Mouse (Mus musculus) G1E (cell line): ENCODE data around the gene Ybx1. TPM values are rescaled to one million over a fixed set of nuclear protein-coding genes. Genes with fewer than 3 reads are reported as not detected.
A peak's percentile ranks its signal among the peaks of the same experiment; 100 is the strongest.

Experiments used
- ATAC-seq: 2 replicates; pipeline ENCODE4 v1.8.0; 2016; ENCODE audit warnings: mild to moderate bottlenecking; ENCODE audit not compliant: insufficient number of reproducible peaks, poor library complexity, low FRiP score, severe bottlenecking; ENCODE audit errors: extremely low read depth
- DNase-seq: peaks from one replicate; pipeline ENCODE4 v3.0.0; 2012; ENCODE audit warnings: low spot score
- H3K27me3 ChIP-seq: 2 replicates; pipeline ENCODE4 v1.6.1; 2012; ENCODE audit warnings: mild to moderate bottlenecking, low read length, inconsistent platforms; ENCODE audit not compliant: insufficient read depth
- H3K36me3 ChIP-seq: replicated peaks from 2 replicates; pipeline ENCODE3; 2012; ENCODE audit warnings: mild to moderate bottlenecking, inconsistent platforms
- H3K4me1 ChIP-seq: 2 replicates; pipeline ENCODE4 v1.6.1; 2012; ENCODE audit warnings: low read depth, low read length, inconsistent platforms, mixed read lengths; ENCODE audit not compliant: insufficient read depth
- H3K4me3 ChIP-seq: 2 replicates; pipeline ENCODE4 v1.5.1; 2012; ENCODE audit warnings: low read depth, mild to moderate bottlenecking, inconsistent platforms, low read length, moderate library complexity, mixed read lengths
- H3K9me3 ChIP-seq: replicated peaks from 2 replicates; pipeline ENCODE4 v1.6.1; 2012; ENCODE audit warnings: inconsistent platforms
- CTCF ChIP-seq: IDR thresholded peaks from 2 replicates; pipeline ENCODE4 v1.5.1; 2012; ENCODE audit warnings: low read depth, low read length, inconsistent platforms, mixed read lengths
- GATA1 ChIP-seq: IDR thresholded peaks from 2 replicates; pipeline ENCODE4 v1.6.1; 2012; ENCODE audit warnings: borderline replicate concordance, low read length, inconsistent platforms, mixed read lengths
- GATA2 ChIP-seq: IDR thresholded peaks from 2 replicates; pipeline ENCODE4 v1.6.1; 2012; ENCODE audit warnings: low read depth, low read length, inconsistent platforms, borderline replicate concordance
- POLR2AphosphoS5 ChIP-seq: IDR thresholded peaks from 2 replicates; pipeline ENCODE4 v1.6.1; 2012; ENCODE audit warnings: low read depth, low read length, inconsistent platforms; ENCODE audit not compliant: insufficient replicate concordance
- TAL1 ChIP-seq: conservative IDR thresholded peaks from 2 replicates; pipeline ENCODE4 v1.6.1; 2012; ENCODE audit warnings: low read depth, low read length, inconsistent platforms, mixed read lengths
- polyA plus RNA-seq: library from polyadenylated mRNA; stranded (reverse); fragments of >175 nt; gene quantifications from 2 replicates; pipeline ENCODE4 v1.2.3, GENCODE M21; 2012
- total RNA-seq, 2 experiments: library from RNA; stranded (forward) in 1 of 2; stranded (reverse) in 1 of 2; fragments of 200-1000 nt in 1 of 2; fragments of >200 nt in 1 of 2; fragmentation: Nextera tagmentation in 1 of 2; gene quantifications; 2 replicates each; pipeline ENCODE4 v1.2.3; 2014 to 2017

Ybx1 gene
- total and polyA plus RNA-seq, 3 experiments, result 1,332 to 2,579 (median 2,303) TPM

GRCm38 (mm10) chr4:119241664-119242063 is 52.7 kb downstream of the Ybx1 start:
- ATAC-seq, result no peak
- H3K36me3 ChIP-seq, result peaks cover 84% of the 10 kb centered on the region
- peaks cover 5% of the 10 kb centered on the region; the same call in 1 of the 2 replicates for H3K4me1 ChIP-seq
- TF ChIP-seq POLR2AphosphoS5, result no peak
- TF ChIP-seq CTCF, result peak; percentile 19; the same call in 1 of the 2 replicates
- no peaks in the 10 kb centered on the region for H3K9me3 ChIP-seq
- H3K4me3 ChIP-seq, result no peak overlapping the region
- no peak for DNase-seq
- no peaks in the 10 kb centered on the region for H3K27me3 ChIP-seq

GRCm38 (mm10) chr4:119239181-119239682 is 55.2 kb downstream of the Ybx1 start:
- TF ChIP-seq POLR2AphosphoS5 (no peak), CTCF (peak; percentile 88), TAL1 (no peak)
- peak; percentile 28; the same call in 1 of the 2 replicates for ATAC-seq
- no peak overlapping the region for H3K4me3 ChIP-seq

GRCm38 (mm10) chr4:119238661-119239060 is 55.7 kb downstream of the Ybx1 start:
- Histone ChIP-seq H3K9me3 (no peaks in the 10 kb centered on the region), H3K27me3 (no peaks in the 10 kb centered on the region), H3K36me3 (peaks cover 70% of the 10 kb centered on the region), H3K4me3 (no peak overlapping the region), H3K4me1 (peaks cover 18% of the 10 kb centered on the region)
- TF ChIP-seq TAL1, result no peak
- no peak for TF ChIP-seq GATA2
- TF ChIP-seq CTCF, result no peak
- TF ChIP-seq GATA1, result no peak
- TF ChIP-seq POLR2AphosphoS5, result no peak
- DNase-seq (no peak), ATAC-seq (no peak)

More at GRCm38 (mm10) chr4:119239181-119239682, 55.2 kb downstream of the Ybx1 start:
- peaks cover 12% of the 10 kb centered on the region for H3K4me1 ChIP-seq
- no peaks in the 10 kb centered on the region for H3K9me3 ChIP-seq
- DNase-seq, result peak; percentile 61
- H3K36me3 ChIP-seq, result peaks cover 76% of the 10 kb centered on the region
- no peaks in the 10 kb centered on the region for H3K27me3 ChIP-seq

- H3K36me3 ChIP-seq, result peaks cover 50% of the 10 kb centered on the region
- H3K4me3 ChIP-seq, result no peak overlapping the region
- H3K4me1 ChIP-seq, result peaks cover 25% of the 10 kb centered on the region
- no peaks in the 10 kb centered on the region for H3K9me3 ChIP-seq
- TF ChIP-seq TAL1, result no peak
- TF ChIP-seq POLR2AphosphoS5, result no peak
- TF ChIP-seq GATA1, result no peak
- TF ChIP-seq GATA2, result no peak
- TF ChIP-seq CTCF, result no peak
- DNase-seq (no peak), ATAC-seq (no peak)
- H3K27me3 ChIP-seq, result no peaks in the 10 kb centered on the region
Observed at GRCm38 (mm10) chr4:119234348-119234747, 60.1 kb downstream of the Ybx1 start.

- peaks cover 20% of the 10 kb centered on the region for H3K4me1 ChIP-seq
- H3K9me3 ChIP-seq, result no peaks in the 10 kb centered on the region
- peak overlapping the region; percentile 94 for H3K4me3 ChIP-seq
- peaks cover 49% of the 10 kb centered on the region for H3K36me3 ChIP-seq
- peak; percentile 27 for DNase-seq
- H3K27me3 ChIP-seq, result no peaks in the 10 kb centered on the region
- no peak for ATAC-seq
- no peak for TF ChIP-seq GATA1
- no peak for TF ChIP-seq TAL1
Observed at GRCm38 (mm10) chr4:119233256-119233901, 61.0 kb downstream of the Ybx1 start.

- H3K36me3 ChIP-seq, result peaks cover 49% of the 10 kb centered on the region
- TF ChIP-seq GATA1 (no peak), TAL1 (no peak), CTCF (no peak), GATA2 (no peak), POLR2AphosphoS5 (no peak)
- DNase-seq (peak; percentile 98), ATAC-seq (peak; percentile 98)
- H3K4me3 ChIP-seq, result peak within 1 kb of the TSS; percentile 94
- H3K4me1 ChIP-seq, result peaks cover 20% of the 10 kb centered on the region
- no peaks in the 10 kb centered on the region for H3K27me3 ChIP-seq
- H3K9me3 ChIP-seq, result no peaks in the 10 kb centered on the region
Observed at GRCm38 (mm10) chr4:119232410-119233255, 61.8 kb downstream of the Ybx1 start, which contains the start of the genes AU022252 and P3h1. AU022252 (minus strand) TSS chr4:119232712. P3h1 (plus strand) TSS chr4:119232915.

Other genes starting within 250 kb of the Ybx1 start
- gene Slc2a1, start 185.9 kb downstream of the Ybx1 start, total RNA-seq (2014; fragmentation: Nextera tagmentation), result 142 and 165 TPM in 2 replicates
- 173 and 176 TPM in 2 replicates for gene Slc2a1, start 185.9 kb downstream of the Ybx1 start, total RNA-seq (2017)
- 68.8 and 85.2 TPM in 2 replicates for gene Slc2a1, start 185.9 kb downstream of the Ybx1 start, polyA plus RNA-seq
- gene Zfp691, start 120.4 kb downstream of the Ybx1 start, total RNA-seq (2014; fragmentation: Nextera tagmentation), result 29.7 and 50.3 TPM in 2 replicates
- 6.7 and 7.7 TPM in 2 replicates for gene Zfp691, start 120.4 kb downstream of the Ybx1 start, total RNA-seq (2017)
- 14.4 and 17.2 TPM in 2 replicates for gene Zfp691, start 120.4 kb downstream of the Ybx1 start, polyA plus RNA-seq
- gene Ermap, start 104.6 kb downstream of the Ybx1 start, total RNA-seq (2014; fragmentation: Nextera tagmentation), result 249 and 348 TPM in 2 replicates
- 81.1 and 96.0 TPM in 2 replicates for gene Ermap, start 104.6 kb downstream of the Ybx1 start, total RNA-seq (2017)
- 47.4 and 62.9 TPM in 2 replicates for gene Ermap, start 104.6 kb downstream of the Ybx1 start, polyA plus RNA-seq
- 47.3 and 63.2 TPM in 2 replicates for gene Svbp, start 99.3 kb downstream of the Ybx1 start, total RNA-seq (2014; fragmentation: Nextera tagmentation)
- 119 and 190 TPM in 2 replicates for gene Svbp, start 99.3 kb downstream of the Ybx1 start, total RNA-seq (2017)
- 515 and 560 TPM in 2 replicates for gene Svbp, start 99.3 kb downstream of the Ybx1 start, polyA plus RNA-seq
- not detected in 2 replicates for gene Tmem269, start 76.4 kb downstream of the Ybx1 start, total RNA-seq (2014; fragmentation: Nextera tagmentation)
- not detected in 2 replicates for gene Tmem269, start 76.4 kb downstream of the Ybx1 start, total RNA-seq (2017)
- gene Tmem269, start 76.4 kb downstream of the Ybx1 start, polyA plus RNA-seq, result not detected in 2 replicates
- gene AU022252, start 61.9 kb downstream of the Ybx1 start, total RNA-seq (2014; fragmentation: Nextera tagmentation), result 16.2 and 25.9 TPM in 2 replicates
- 13.8 and 14.0 TPM in 2 replicates for gene AU022252, start 61.9 kb downstream of the Ybx1 start, total RNA-seq (2017)
- gene AU022252, start 61.9 kb downstream of the Ybx1 start, polyA plus RNA-seq, result 10.1 and 15.2 TPM in 2 replicates
- gene P3h1, start 61.7 kb downstream of the Ybx1 start, total RNA-seq (2014; fragmentation: Nextera tagmentation), result 9.3 and 14.1 TPM in 2 replicates
- gene P3h1, start 61.7 kb downstream of the Ybx1 start, total RNA-seq (2017), result 4.6 and 6.0 TPM in 2 replicates
- 5.9 and 6.6 TPM in 2 replicates for gene P3h1, start 61.7 kb downstream of the Ybx1 start, polyA plus RNA-seq
- not detected in 2 replicates for gene Cldn19, start 39.2 kb downstream of the Ybx1 start, total RNA-seq (2014; fragmentation: Nextera tagmentation)
- gene Cldn19, start 39.2 kb downstream of the Ybx1 start, total RNA-seq (2017), result 0.12 and 0.16 TPM in 2 replicates
- not detected in 2 replicates for gene Cldn19, start 39.2 kb downstream of the Ybx1 start, polyA plus RNA-seq
- 58.8 and 76.0 TPM in 2 replicates for gene Ppih, start 25.9 kb upstream of the Ybx1 start, total RNA-seq (2014; fragmentation: Nextera tagmentation)
- 171 and 181 TPM in 2 replicates for gene Ppih, start 25.9 kb upstream of the Ybx1 start, total RNA-seq (2017)
- gene Ppih, start 25.9 kb upstream of the Ybx1 start, polyA plus RNA-seq, result 2.5 and 4.5 TPM in 2 replicates
- gene Ccdc30, start 120.9 kb upstream of the Ybx1 start, total RNA-seq (2014; fragmentation: Nextera tagmentation), result not detected in 2 replicates
- 0.17 and 0.60 TPM in 2 replicates for gene Ccdc30, start 120.9 kb upstream of the Ybx1 start, total RNA-seq (2017)
- gene Ccdc30, start 120.9 kb upstream of the Ybx1 start, polyA plus RNA-seq, result not detected in 2 replicates
- gene Ppcs, start 127.8 kb upstream of the Ybx1 start, total RNA-seq (2014; fragmentation: Nextera tagmentation), result 4.7 and 12.6 TPM in 2 replicates
- gene Ppcs, start 127.8 kb upstream of the Ybx1 start, total RNA-seq (2017), result 24.6 and 29.0 TPM in 2 replicates
- 12.2 and 14.4 TPM in 2 replicates for gene Ppcs, start 127.8 kb upstream of the Ybx1 start, polyA plus RNA-seq
- gene Zmynd12, start 128.2 kb upstream of the Ybx1 start, total RNA-seq (2014; fragmentation: Nextera tagmentation), result 1.4 TPM in 1 of 2 replicates, not detected in the other
- not detected in 2 replicates for gene Zmynd12, start 128.2 kb upstream of the Ybx1 start, total RNA-seq (2017)
- gene Zmynd12, start 128.2 kb upstream of the Ybx1 start, polyA plus RNA-seq, result 0.10 and 0.18 TPM in 2 replicates
- not detected in 2 replicates for gene Rimkla, start 198.0 kb upstream of the Ybx1 start, total RNA-seq (2014; fragmentation: Nextera tagmentation)
- 0.06 TPM in 1 of 2 replicates, not detected in the other for gene Rimkla, start 198.0 kb upstream of the Ybx1 start, total RNA-seq (2017)
- not detected in 2 replicates for gene Rimkla, start 198.0 kb upstream of the Ybx1 start, polyA plus RNA-seq
- 51.8 and 64.9 TPM in 2 replicates for gene Foxj3, start 242.4 kb upstream of the Ybx1 start, total RNA-seq (2014; fragmentation: Nextera tagmentation)
- 22.7 and 27.0 TPM in 2 replicates for gene Foxj3, start 242.4 kb upstream of the Ybx1 start, total RNA-seq (2017)
- gene Foxj3, start 242.4 kb upstream of the Ybx1 start, polyA plus RNA-seq, result 12.5 and 14.7 TPM in 2 replicates
- gene Frg2f1, start 244.9 kb upstream of the Ybx1 start, total RNA-seq (2014; fragmentation: Nextera tagmentation), result 1.6 and 4.2 TPM in 2 replicates
- gene Frg2f1, start 244.9 kb upstream of the Ybx1 start, total RNA-seq (2017), result 1.9 and 3.4 TPM in 2 replicates
- 5.3 and 8.9 TPM in 2 replicates for gene Frg2f1, start 244.9 kb upstream of the Ybx1 start, polyA plus RNA-seq